Mouse (Mus musculus) olfactory bulb, adult 2 months (tissue): ENCODE data around the gene Samd13.

Experiments
- CTCF ChIP-seq: fragments of 200-500 bp; IDR thresholded peaks from 2 replicates; pipeline ENCODE4 v1.5.1; 2012; ENCODE audit warnings: low read depth, mild to moderate bottlenecking, low read length, moderate library complexity; ENCODE audit not compliant: insufficient read depth
- POLR2A ChIP-seq: fragments of 200-500 bp; IDR thresholded peaks from 2 replicates; pipeline ENCODE4 v1.6.1; 2012; ENCODE audit warnings: mild to moderate bottlenecking, low read depth, low read length, moderate library complexity; ENCODE audit not compliant: insufficient read depth

GRCm38 (mm10) chr3:146683095-146683494 lies 2.3 kb downstream of the Samd13 start:
- TF ChIP-seq POLR2A (no peak), CTCF (no peak)
